Mouse (Mus musculus) common myeloid progenitor, adult 5-6 weeks (primary cell): ENCODE measurements at regions not wholly inside any gene's neighbourhood (a gene's known extent, or its start where the extent isn't known, plus 50 kb on each side); places are given as distances from the start of the nearest gene placed in this dataset.
A peak's percentile ranks its signal among the peaks of the same experiment; 100 is the strongest.

Experiments used
- ATAC-seq: replicated peaks from 2 replicates; pipeline ENCODE4 v1.8.0; 2016; ENCODE audit warnings: low read depth, mild to moderate bottlenecking, moderate TSS enrichment, inconsistent platforms; ENCODE audit not compliant: poor library complexity, severe bottlenecking

- ATAC-seq, result no peak
These were observed 127.7 kb downstream of the Pros1 start for GRCm38 (mm10) chr16:62981821-62982220.

DNA sequence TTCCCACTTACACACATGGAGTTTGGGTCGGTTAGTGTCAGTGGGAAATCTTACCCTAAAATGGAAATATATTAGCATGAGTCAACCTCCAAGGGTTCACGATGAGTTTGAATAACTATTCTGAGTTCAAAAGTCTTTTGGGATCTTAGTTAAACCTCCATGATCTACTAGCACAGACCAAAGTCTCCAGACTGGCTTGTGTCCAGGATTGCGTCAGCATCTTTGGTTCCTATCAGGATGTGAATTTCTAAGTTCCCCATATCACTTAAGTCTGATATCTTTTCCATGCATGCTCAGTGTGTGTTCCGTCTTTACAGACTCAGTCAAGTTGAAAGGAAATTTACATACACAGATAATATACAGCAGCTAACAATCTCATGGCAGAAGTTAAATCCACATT, 128.5 kb downstream of the Pros1 start:
- 0 out of 2 replicates have a peak, but pooled peaks have one; percentile 45 for ATAC-seq

GRCm38 (mm10) chr16:62995555-62995954, 141.4 kb downstream of the Pros1 start:
- no peak for ATAC-seq

DNA sequence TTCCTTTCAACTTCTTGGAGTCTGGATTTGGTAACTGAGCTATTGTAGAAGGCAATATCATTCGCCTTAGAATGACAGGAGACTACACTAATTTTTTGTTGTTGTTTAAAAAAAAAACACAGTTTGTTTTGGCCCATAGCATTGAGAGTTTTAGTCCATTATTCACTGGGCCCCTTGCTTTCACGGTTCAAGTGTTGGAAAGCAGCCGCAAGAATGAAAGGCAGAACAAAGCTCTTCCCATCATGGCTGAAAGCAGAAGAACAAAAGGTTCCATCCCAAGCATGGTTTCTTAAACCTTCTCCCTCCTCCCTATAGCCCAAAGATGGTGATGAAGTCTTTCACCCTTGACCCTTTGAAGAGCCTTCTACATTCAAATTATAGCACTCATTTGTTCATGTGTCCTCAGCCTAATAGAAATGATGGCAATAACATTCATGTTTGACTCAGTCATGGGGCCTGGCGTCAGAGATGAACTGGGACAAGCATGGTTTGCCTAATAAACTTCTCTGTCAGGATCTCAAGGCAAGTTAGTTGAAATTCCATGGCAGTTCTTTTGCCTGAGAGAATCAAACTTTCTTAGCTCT, 157.1 kb downstream of the Pros1 start:
- no peak for ATAC-seq

- ATAC-seq, result 0 out of 2 replicates have a peak, but pooled peaks have one; percentile 50
These were observed 160.3 kb downstream of the Pros1 start for GRCm38 (mm10) chr16:63014453-63014852.

DNA sequence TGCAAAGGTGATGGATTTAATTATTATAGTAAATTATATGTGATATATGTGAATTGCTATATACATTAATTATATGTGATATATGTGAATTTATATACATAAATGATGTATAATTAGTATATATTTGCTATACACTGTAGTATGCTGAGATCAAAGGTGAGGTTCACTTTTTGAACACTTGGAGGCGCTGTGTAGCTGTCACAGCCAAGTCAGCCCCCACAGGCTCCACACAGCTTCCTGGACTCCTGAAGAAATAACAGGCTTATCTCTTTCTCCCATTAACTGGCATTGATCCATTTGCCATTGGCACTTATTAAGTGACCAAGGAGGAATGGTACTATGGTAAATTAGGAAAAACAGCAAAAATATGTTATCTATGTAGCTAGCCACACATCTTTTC, 162.0 kb downstream of the Pros1 start:
- ATAC-seq, result 0 out of 2 replicates have a peak, but pooled peaks have one; percentile 45

- no peak for ATAC-seq
These were observed 162.6 kb downstream of the Pros1 start for GRCm38 (mm10) chr16:63016658-63017057.

DNA sequence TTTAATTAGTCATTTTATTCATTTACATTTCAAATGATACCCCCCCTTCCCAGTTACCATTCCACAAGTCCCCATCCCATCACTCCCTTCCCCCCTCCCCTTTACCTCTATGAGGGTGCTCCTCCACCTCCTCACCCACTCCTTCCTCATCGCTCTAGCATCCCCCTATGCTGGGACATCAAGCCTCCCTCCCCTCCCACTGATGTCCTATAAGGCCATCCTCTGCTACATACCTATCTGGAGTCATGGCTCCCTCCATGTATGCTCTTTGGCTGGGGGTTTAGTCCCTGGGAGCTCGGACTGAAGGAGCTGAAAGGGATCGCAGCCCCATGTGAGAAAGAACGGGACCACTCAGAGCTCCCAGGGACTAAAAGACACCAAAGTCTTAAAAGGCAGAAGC, 176.3 kb downstream of the Pros1 start:
- ATAC-seq, result no peak

GRCm38 (mm10) chr16:63031035-63031434, 176.9 kb downstream of the Pros1 start:
- no peak for ATAC-seq

DNA sequence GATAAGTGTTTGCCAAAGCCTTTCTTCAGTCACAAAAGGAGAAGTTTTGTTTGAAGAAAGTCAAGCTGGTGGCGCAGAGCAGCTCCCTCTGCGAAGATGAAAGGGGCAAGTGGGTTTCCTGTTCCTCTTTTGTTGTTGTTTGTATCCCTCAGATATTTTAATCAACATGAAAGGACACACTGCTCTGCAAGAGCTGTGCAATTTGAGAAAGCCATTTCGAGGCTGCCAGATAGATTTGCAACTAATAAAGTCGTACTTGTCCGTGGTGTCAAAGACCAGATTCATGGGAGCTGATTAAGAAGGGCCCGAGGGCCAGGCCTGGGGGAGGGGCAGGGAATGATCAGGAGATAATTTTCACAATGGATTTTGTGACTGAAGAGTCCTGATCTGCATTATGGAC, 177.7 kb downstream of the Pros1 start:
- 0 out of 2 replicates have a peak, but pooled peaks have one; percentile 29 for ATAC-seq

DNA sequence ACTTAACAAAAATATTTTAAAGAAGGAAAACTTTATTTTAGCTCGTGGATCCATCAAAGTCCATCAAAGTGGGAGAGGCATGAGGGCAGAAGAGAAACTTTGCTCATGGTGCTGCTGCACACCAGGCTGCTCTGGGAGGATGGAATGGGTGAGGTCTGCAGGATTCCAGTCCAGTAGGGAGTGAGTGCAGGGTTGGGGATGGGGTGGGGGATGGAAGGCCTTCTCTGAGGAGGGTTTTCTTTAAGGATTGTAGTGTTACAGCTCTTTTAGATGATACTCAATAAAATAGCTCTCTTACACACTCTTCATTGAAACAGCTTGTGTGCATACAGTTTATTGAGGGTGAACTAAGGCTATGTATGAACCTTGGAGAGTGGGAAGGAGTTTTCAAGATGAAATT, 195.0 kb downstream of the Pros1 start:
- no peak for ATAC-seq

- no peak for ATAC-seq
These were observed 208.8 kb downstream of the Pros1 start for GRCm38 (mm10) chr16:63062883-63063282.

DNA sequence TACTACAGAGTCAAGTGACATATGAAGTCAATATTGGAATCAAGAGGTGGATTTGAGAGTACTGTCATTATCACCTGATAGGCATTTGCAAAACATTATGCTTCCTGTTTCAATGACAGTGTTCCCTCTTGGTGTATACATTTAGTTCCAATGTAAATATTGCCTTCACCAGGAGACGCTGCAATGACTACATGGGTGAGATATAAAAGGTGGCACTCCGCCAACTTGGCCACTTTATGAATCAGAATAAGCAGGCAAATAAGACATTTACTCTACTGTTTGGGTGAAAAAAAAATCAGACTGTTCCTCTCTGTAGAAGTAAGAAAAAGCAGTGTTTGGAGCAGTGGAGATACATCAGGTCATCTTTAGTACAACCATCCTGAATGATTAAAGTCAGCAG, 215.9 kb downstream of the Pros1 start:
- ATAC-seq, result no peak

DNA sequence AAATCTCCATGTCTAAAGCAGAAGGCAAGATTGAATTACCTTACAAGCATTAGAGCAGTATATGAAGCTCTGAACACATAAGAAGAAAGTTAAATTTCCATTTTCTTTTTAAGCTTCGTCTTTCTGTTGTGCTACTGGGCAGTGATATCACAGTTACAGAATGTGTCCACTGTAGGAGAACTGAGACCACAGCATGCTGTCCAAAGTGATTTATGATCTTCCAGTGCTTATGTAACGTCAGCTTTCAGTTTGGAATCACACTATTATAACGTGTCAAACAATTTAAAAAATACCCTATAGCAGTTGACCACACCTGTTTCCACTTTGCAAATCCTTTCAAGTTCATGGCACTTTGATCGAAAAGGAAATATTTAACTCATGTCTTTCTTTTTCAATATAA, 221.7 kb downstream of the Pros1 start:
- ATAC-seq, result no peak

- no peak for ATAC-seq
These were observed 227.3 kb downstream of the Pros1 start for GRCm38 (mm10) chr16:63081383-63081782.

- no peak for ATAC-seq
These were observed 229.1 kb downstream of the Pros1 start for GRCm38 (mm10) chr16:63083256-63083655.

DNA sequence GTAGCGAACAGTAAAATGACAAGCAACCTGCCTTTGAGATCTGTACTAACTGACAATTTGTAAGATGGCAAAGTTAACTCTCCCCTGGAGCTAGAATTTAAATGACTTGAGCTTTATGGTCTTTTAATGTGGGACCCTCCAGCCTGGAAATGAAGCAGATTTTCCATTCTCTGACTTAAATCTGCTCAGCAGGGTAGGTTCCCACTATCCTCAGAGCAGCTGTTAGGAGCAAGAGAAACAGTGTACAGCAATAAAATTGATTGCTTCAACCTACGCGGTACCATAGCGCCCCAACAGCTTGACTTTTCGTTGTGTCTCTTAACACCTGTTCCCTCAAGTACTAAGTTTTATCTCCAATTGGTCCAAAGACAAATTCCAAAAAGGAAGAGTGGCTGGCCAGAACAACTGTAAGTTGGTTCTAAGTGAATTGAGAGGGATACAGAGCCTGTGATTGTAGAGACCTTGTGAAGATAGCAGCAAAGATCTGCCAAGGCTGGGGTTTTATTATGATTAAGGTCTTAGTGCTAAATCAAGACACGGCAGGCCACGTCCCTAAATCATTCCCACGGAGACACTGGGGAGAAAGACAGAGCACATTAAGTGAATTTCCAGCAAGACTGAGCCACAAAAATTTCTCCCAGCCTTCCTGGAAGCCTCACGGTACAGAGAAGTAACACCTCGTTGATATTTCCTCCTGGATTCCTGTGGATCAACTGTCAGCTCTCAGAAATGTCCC, 230.1 kb downstream of the Pros1 start:
- no peak for ATAC-seq

- no peak for ATAC-seq
These were observed 232.1 kb downstream of the Pros1 start for GRCm38 (mm10) chr16:63086086-63086796.

DNA sequence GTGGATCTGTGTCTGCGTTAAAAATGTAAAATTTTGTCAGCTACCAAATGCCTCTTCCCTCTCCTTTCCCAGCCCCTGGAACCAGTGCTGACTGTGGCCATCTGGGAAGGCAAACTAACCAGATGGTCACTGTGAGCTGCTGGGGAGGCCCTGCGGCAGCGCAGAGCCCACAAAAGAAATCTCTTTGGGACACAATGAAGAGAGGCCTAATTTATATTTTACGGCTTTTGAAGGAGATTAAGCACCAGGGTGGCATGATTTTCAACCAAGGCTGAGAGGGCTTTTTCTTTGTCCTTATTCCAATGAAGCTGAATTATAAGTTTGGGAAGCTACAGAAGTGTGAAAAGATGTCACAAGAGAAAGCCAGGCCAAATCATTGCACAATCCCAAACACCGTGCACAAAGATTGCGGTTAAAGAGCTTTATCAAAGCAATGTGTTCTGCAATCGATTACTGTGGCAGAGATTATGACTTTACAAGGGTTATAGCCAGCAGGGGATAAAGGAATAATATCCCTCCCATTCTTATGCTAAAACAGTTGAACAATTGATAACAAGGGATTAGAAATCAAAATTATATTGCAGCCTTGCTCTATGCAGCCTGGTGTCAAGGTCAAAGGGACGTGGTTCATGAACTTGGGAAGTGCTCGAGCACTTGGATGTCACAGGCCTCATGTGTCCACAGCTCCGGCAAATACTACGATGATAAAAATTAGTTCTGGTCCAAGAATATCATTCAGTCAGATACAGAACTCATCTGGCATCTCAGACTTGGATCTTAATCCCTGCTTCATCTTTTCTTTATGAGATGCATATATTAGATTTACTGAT, 237.6 kb downstream of the Pros1 start:
- no peak for ATAC-seq

- ATAC-seq, result no peak
These were observed 240.2 kb downstream of the Pros1 start for GRCm38 (mm10) chr16:63094126-63094840.
